Mouse (Mus musculus) neural tube, embryonic 13.5 days (tissue): ENCODE measurements at regions not wholly inside any gene's neighbourhood (a gene's known extent, or its start where the extent isn't known, plus 50 kb on each side); places are given as distances from the start of the nearest gene placed in this dataset.

Experiments used
- ATAC-seq: fragments of 200-750 bp; cut with Nextera tagmentation; 2 replicates; pipeline ENCODE4 v1.8.0; 2017; ENCODE audit warnings: low read depth, mild to moderate bottlenecking, moderate TSS enrichment, moderate library complexity
- H3K27ac ChIP-seq: fragments of 300-500 bp; sonication (generic); replicated peaks from 2 replicates; pipeline ENCODE4 v1.5.1; 2015; ENCODE audit warnings: moderate library complexity, mild to moderate bottlenecking, inconsistent platforms
- H3K27me3 ChIP-seq: fragments of 300-500 bp; sonication (generic); 2 replicates; pipeline ENCODE4 v1.6.1; 2015; ENCODE audit warnings: mild to moderate bottlenecking, inconsistent platforms
- H3K36me3 ChIP-seq: fragments of 300-500 bp; sonication (generic); 2 replicates; pipeline ENCODE4 v1.6.1; 2015; ENCODE audit warnings: mild to moderate bottlenecking, inconsistent platforms
- H3K4me1 ChIP-seq: fragments of 300-500 bp; sonication (generic); replicated peaks from 2 replicates; pipeline ENCODE4 v1.6.1; 2015; ENCODE audit warnings: inconsistent platforms
- H3K4me2 ChIP-seq: fragments of 300-500 bp; sonication (generic); 2 replicates; pipeline ENCODE4 v1.6.1; 2015; ENCODE audit warnings: inconsistent platforms, mild to moderate bottlenecking, moderate library complexity
- H3K4me3 ChIP-seq: fragments of 300-500 bp; sonication (generic); 2 replicates; pipeline ENCODE4 v1.5.1; 2015; ENCODE audit warnings: mild to moderate bottlenecking, inconsistent platforms
- H3K9ac ChIP-seq: fragments of 300-500 bp; sonication (generic); 2 replicates; pipeline ENCODE4 v1.6.1; 2015; ENCODE audit warnings: moderate library complexity, mild to moderate bottlenecking, inconsistent platforms
- H3K9me3 ChIP-seq: fragments of 300-500 bp; sonication (generic); 2 replicates; pipeline ENCODE4 v1.6.1; 2016; ENCODE audit warnings: inconsistent platforms
- WGBS: fragments of 180-500 bp; shearing (Covaris S2); methylation state at CpG from one replicate; pipeline ENCODE4 v1.1.7; 2015; 5-methylcytosine and 5-hydroxymethylcytosine counted together

DNA sequence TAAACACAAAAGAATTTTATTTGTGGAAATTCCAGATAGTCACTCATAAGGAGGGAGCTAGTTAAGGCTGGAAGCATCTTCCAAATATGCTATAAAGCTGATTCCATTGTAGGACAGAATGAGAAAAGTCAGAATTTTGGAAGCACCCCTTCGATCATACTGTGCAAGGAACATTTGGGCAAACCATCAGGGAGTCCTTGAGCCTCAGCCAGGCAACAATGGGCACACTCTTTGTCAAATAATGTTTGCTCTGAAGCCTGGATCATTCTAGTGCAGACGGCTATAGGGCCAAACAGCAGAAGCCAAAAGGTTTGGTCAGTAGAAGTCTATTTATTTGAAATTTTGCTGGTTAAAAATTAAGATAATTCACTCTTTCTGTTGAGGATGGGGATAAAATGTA lies 114.7 kb upstream of the Cadm2 start:
- Histone ChIP-seq H3K36me3 (no peaks in the 10 kb centered on the region), H3K4me2 (no peak overlapping the region), H3K27me3 (no peaks in the 10 kb centered on the region), H3K9ac (no peak overlapping the region), H3K4me3 (no peak overlapping the region), H3K9me3 (no peaks in the 10 kb centered on the region), H3K4me1 (no peaks in the 10 kb centered on the region), H3K27ac (no peak overlapping the region)
- WGBS: 88% methylated on average over 2 of the region's 2 CpGs
- no peak for ATAC-seq

DNA sequence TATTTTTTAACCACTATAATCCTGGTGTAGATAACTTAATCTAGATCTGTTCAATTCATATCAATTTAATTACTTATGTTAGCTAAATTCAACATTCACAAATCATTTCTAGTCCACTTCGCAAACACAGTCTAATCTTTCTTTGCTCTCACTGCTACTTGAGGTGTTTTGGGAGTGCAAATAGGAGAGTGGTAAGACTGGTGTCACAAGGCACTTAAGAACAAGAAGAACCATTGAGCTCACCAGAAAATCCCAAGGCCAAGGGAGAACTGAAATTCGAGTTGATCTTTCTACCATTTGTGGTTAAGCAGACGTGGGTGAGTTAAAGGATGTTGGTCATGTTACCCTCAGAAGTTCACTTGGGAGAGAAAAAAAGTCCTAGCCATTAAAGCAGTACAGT lies 77.9 kb upstream of the Cadm2 start:
- ATAC-seq: no peak
- no peaks in the 10 kb centered on the region for H3K27me3 ChIP-seq
- no peak overlapping the region for H3K4me2 ChIP-seq
- H3K9me3 ChIP-seq: no peaks in the 10 kb centered on the region
- WGBS: 72% methylated on average over 3 of the region's 3 CpGs
- H3K36me3 ChIP-seq: no peaks in the 10 kb centered on the region
- no peaks in the 10 kb centered on the region for H3K4me1 ChIP-seq
- no peak overlapping the region for H3K27ac ChIP-seq
- no peak overlapping the region for H3K9ac ChIP-seq
- H3K4me3 ChIP-seq: no peak overlapping the region
